Mouse (Mus musculus): ENCODE results near the gene Zkscan4. TPM values are rescaled to one million over a fixed set of nuclear protein-coding genes. Genes with fewer than 3 reads are reported as not detected.

Zkscan4 gene
- polyA plus RNA-seq, 1 experiment from 2014 or later, result 10.5 TPM

MicroRNAs encoded within 50 kb of the gene (microRNA counts, 519-probe panel; counts per million panel counts)
- 3,372 counts per million, percentile 69 among the panel's probes with 10 or more counts for microRNA mmu-miR-1896

Small RNA genes lying within 50 kb of the gene (microRNA-seq; reads per million reads assigned to microRNA genes)
- gene Mir1896, result not detected

Other genes starting within 250 kb of the Zkscan4 start
- not detected in 2 replicates for gene Gpx5, start 186.2 kb upstream of the Zkscan4 start, polyA plus RNA-seq (2015; fragmentation: Nextera tagmentation; extraction: Ambion mirVana)
- 0.24 and 0.27 TPM in 2 replicates for gene Gpx6, start 166.8 kb upstream of the Zkscan4 start, polyA plus RNA-seq (2015; fragmentation: Nextera tagmentation; extraction: Ambion mirVana)
- gene Olfr1367, start 132.0 kb upstream of the Zkscan4 start, polyA plus RNA-seq (2015; fragmentation: Nextera tagmentation; extraction: Ambion mirVana), result not detected in 2 replicates
- gene Zscan12, start 116.1 kb upstream of the Zkscan4 start, polyA plus RNA-seq (2015; fragmentation: Nextera tagmentation; extraction: Ambion mirVana), result 11.0 and 12.7 TPM in 2 replicates
- 65.8 and 71.1 TPM in 2 replicates for gene Zkscan3, start 76.2 kb upstream of the Zkscan4 start, polyA plus RNA-seq (2015; fragmentation: Nextera tagmentation; extraction: Ambion mirVana)
- 2.8 and 4.2 TPM in 2 replicates for gene Pgbd1, start 37.8 kb upstream of the Zkscan4 start, polyA plus RNA-seq (2015; fragmentation: Nextera tagmentation; extraction: Ambion mirVana)
- gene Zscan26, start 25.2 kb upstream of the Zkscan4 start, polyA plus RNA-seq (2015; fragmentation: Nextera tagmentation; extraction: Ambion mirVana), result 23.7 and 24.3 TPM in 2 replicates
- gene Nkapl, start 10.4 kb upstream of the Zkscan4 start, polyA plus RNA-seq (2015; fragmentation: Nextera tagmentation; extraction: Ambion mirVana), result 3.8 and 4.1 TPM in 2 replicates
- not detected in 2 replicates for gene Gm10065, start 534 bp downstream of the Zkscan4 start, polyA plus RNA-seq (2015; fragmentation: Nextera tagmentation; extraction: Ambion mirVana)
- 0.39 and 0.55 TPM in 2 replicates for gene AK157302, start 16.3 kb downstream of the Zkscan4 start, polyA plus RNA-seq (2015; fragmentation: Nextera tagmentation; extraction: Ambion mirVana)
- 8.8 and 11.9 TPM in 2 replicates for gene Gm11273, start 22.5 kb downstream of the Zkscan4 start, polyA plus RNA-seq (2015; fragmentation: Nextera tagmentation; extraction: Ambion mirVana)
- gene Zkscan8, start 52.2 kb downstream of the Zkscan4 start, polyA plus RNA-seq (2015; fragmentation: Nextera tagmentation; extraction: Ambion mirVana), result 4.5 and 5.0 TPM in 2 replicates
- 0.06 and 0.25 TPM in 2 replicates for gene Olfr1366, start 63.9 kb downstream of the Zkscan4 start, polyA plus RNA-seq (2015; fragmentation: Nextera tagmentation; extraction: Ambion mirVana)
- gene Olfr1535, start 81.0 kb downstream of the Zkscan4 start, polyA plus RNA-seq (2015; fragmentation: Nextera tagmentation; extraction: Ambion mirVana), result 0.04 and 0.08 TPM in 2 replicates
- not detected in 2 replicates for gene Olfr1364, start 102.9 kb downstream of the Zkscan4 start, polyA plus RNA-seq (2015; fragmentation: Nextera tagmentation; extraction: Ambion mirVana)
- gene Olfr1362, start 135.1 kb downstream of the Zkscan4 start, polyA plus RNA-seq (2015; fragmentation: Nextera tagmentation; extraction: Ambion mirVana), result not detected in 2 replicates
- gene Olfr11, start 163.6 kb downstream of the Zkscan4 start, polyA plus RNA-seq (2015; fragmentation: Nextera tagmentation; extraction: Ambion mirVana), result 0.04 TPM in 1 of 2 replicates, not detected in the other
- gene Olfr1361, start 184.5 kb downstream of the Zkscan4 start, polyA plus RNA-seq (2015; fragmentation: Nextera tagmentation; extraction: Ambion mirVana), result not detected in 2 replicates
- gene Olfr1360, start 198.5 kb downstream of the Zkscan4 start, polyA plus RNA-seq (2015; fragmentation: Nextera tagmentation; extraction: Ambion mirVana), result not detected in 2 replicates
- not detected in 2 replicates for gene Olfr1359, start 219.2 kb downstream of the Zkscan4 start, polyA plus RNA-seq (2015; fragmentation: Nextera tagmentation; extraction: Ambion mirVana)
- gene Hist1h2bl, start 237.2 kb downstream of the Zkscan4 start, polyA plus RNA-seq (2015; fragmentation: Nextera tagmentation; extraction: Ambion mirVana), result not detected in 2 replicates
- gene Hist1h2ai, start 237.5 kb downstream of the Zkscan4 start, polyA plus RNA-seq (2015; fragmentation: Nextera tagmentation; extraction: Ambion mirVana), result 6.2 and 7.8 TPM in 2 replicates
- 2.5 and 3.5 TPM in 2 replicates for gene Hist1h3h, start 238.8 kb downstream of the Zkscan4 start, polyA plus RNA-seq (2015; fragmentation: Nextera tagmentation; extraction: Ambion mirVana)
- 0.51 and 1.7 TPM in 2 replicates for gene Hist1h2bm, start 243.1 kb downstream of the Zkscan4 start, polyA plus RNA-seq (2015; fragmentation: Nextera tagmentation; extraction: Ambion mirVana)

All from hindbrain, embryonic 15.5 days (tissue).